Mouse (Mus musculus) liver, postnatal 0 days (tissue): ENCODE measurements around the gene Hoxd10.

Experiments used
- CTCF ChIP-seq: sonication (generic); IDR thresholded peaks from 2 replicates; pipeline ENCODE4 v1.5.1; 2016; ENCODE audit warnings: antibody characterized with exemption, low read depth
- EP300 ChIP-seq: IDR thresholded peaks from 2 replicates; pipeline ENCODE4 v1.6.1; 2016; ENCODE audit warnings: antibody characterized with exemption, low read depth, mild to moderate bottlenecking

DNA sequence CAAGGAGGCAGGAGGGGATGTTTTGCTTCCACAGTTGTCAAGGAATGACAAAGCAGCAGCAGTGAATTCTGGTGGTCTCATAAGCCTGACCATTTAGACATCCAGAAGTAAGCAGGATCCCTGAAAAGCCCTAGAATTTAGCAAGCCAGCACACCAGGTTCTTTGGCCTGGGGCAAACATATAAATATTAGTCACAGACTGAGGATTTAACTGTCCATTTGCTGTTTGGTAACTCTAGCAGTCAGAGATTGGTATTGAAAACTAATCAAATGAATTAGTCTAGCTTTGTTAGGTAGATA is 50.2 kb downstream of the Hoxd10 start:
- TF ChIP-seq CTCF, result no peak
- no peak for TF ChIP-seq EP300
